Mouse (Mus musculus) kidney, postnatal 0 days (tissue): Measurements from ENCODE around the gene Prdm11. TPM values are rescaled to one million over a fixed set of nuclear protein-coding genes. Genes with fewer than 3 reads are reported as not detected.
A peak's percentile ranks its signal among the peaks of the same experiment; 100 is the strongest.

Source experiments
- ATAC-seq: fragments of 200-750 bp; cut with Nextera tagmentation; replicated peaks from 2 replicates; pipeline ENCODE4 v1.8.0; 2017; ENCODE audit warnings: low read depth, moderate number of reproducible peaks, moderate TSS enrichment, moderate library complexity; ENCODE audit not compliant: low FRiP score
- DNase-seq: peaks from one replicate; pipeline ENCODE4 v3.0.0-alpha.2; 2016; ENCODE audit warnings: low spot score
- H3K27ac ChIP-seq: fragments of 300-500 bp; sonication (generic); 2 replicates; pipeline ENCODE4 v1.5.1; 2014; ENCODE audit warnings: mild to moderate bottlenecking
- H3K27me3 ChIP-seq: fragments of 300-500 bp; sonication (generic); 2 replicates; pipeline ENCODE4 v1.6.1; 2014; ENCODE audit warnings: low read length, mixed read lengths; ENCODE audit not compliant: insufficient read depth
- H3K36me3 ChIP-seq: fragments of 300-500 bp; sonication (generic); 2 replicates; pipeline ENCODE4 v1.6.1; 2014; ENCODE audit warnings: low read length, mixed read lengths; ENCODE audit not compliant: insufficient read depth
- H3K4me1 ChIP-seq: fragments of 300-500 bp; sonication (generic); replicated peaks from 2 replicates; pipeline ENCODE4 v1.6.1; 2014; ENCODE audit warnings: antibody characterized with exemption, low read length, mixed read lengths; ENCODE audit not compliant: insufficient read depth
- H3K4me2 ChIP-seq: fragments of 300-500 bp; sonication (generic); 2 replicates; pipeline ENCODE4 v1.6.1; 2014; ENCODE audit warnings: mild to moderate bottlenecking, low read length, moderate library complexity, mixed read lengths
- H3K4me3 ChIP-seq: fragments of 300-500 bp; sonication (generic); replicated peaks from 2 replicates; pipeline ENCODE4 v1.5.1; 2014; ENCODE audit warnings: low read depth, low read length
- H3K9ac ChIP-seq: fragments of 300-500 bp; sonication (generic); 2 replicates; pipeline ENCODE4 v1.6.1; 2014; ENCODE audit warnings: low read depth, low read length
- H3K9me3 ChIP-seq: fragments of 300-500 bp; sonication (generic); replicated peaks from 2 replicates; pipeline ENCODE4 v1.6.1; 2016; ENCODE audit warnings: low read length, inconsistent platforms, mixed read lengths
- CTCF ChIP-seq: IDR thresholded peaks from 2 replicates; pipeline ENCODE4 v1.5.1; 2016; ENCODE audit warnings: antibody characterized with exemption, low read depth, mild to moderate bottlenecking, moderate library complexity
- WGBS: fragments of 180-500 bp; shearing (Covaris S2); extraction: QIAGEN DNeasy Blood & Tissue Kit; methylation state at CpG from one replicate; pipeline ENCODE4 v1.1.7; 2014; 5-methylcytosine and 5-hydroxymethylcytosine counted together
- polyA plus RNA-seq: library from polyadenylated mRNA; unstranded; fragments of >200 nt; fragmentation: Nextera tagmentation; extraction: Ambion mirVana; gene quantifications from 2 replicates; pipeline ENCODE4 v1.2.1, GENCODE M21; 2015

Prdm11 gene
- polyA plus RNA-seq = 3.7 and 4.9 TPM in 2 replicates

- Histone ChIP-seq H3K27ac (peak within 1 kb of the TSS; percentile 99), H3K4me3 (peak within 1 kb of the TSS; percentile 88), H3K4me2 (peak within 1 kb of the TSS; percentile 87), H3K9me3 (no peaks in the 10 kb centered on the region), H3K9ac (peak within 1 kb of the TSS; percentile 99), H3K27me3 (no peaks in the 10 kb centered on the region), H3K4me1 (peaks cover 24% of the 10 kb centered on the region), H3K36me3 (no peaks in the 10 kb centered on the region)
- WGBS = 1% methylated on average over 76 of the region's 90 CpGs
- ATAC-seq (peak; percentile 16; the same call in 1 of the 2 replicates), DNase-seq (peak; percentile 81)
- TF ChIP-seq CTCF = no peak
Measured at GRCm38 (mm10) chr2:93045818-93046508, at the start of gene Prdm11. Prdm11 (minus strand) TSS chr2:93046167.

- H3K4me1 ChIP-seq = no peaks in the 10 kb centered on the region; the same call in 1 of the 2 replicates
- no peaks in the 10 kb centered on the region for H3K9me3 ChIP-seq
- ATAC-seq = peak; percentile 48; the same call in 1 of the 2 replicates
- no peak overlapping the region for H3K27ac ChIP-seq
- H3K4me2 ChIP-seq = no peak overlapping the region
- no peak for TF ChIP-seq CTCF
- H3K9ac ChIP-seq = no peak overlapping the region
- H3K4me3 ChIP-seq = no peak overlapping the region
- 74% methylated on average over 2 of the region's 2 CpGs for WGBS
- H3K36me3 ChIP-seq = no peaks in the 10 kb centered on the region
- no peaks in the 10 kb centered on the region for H3K27me3 ChIP-seq
- no peak for DNase-seq
Measured at GRCm38 (mm10) chr2:93092347-93092746, 46.4 kb upstream of the Prdm11 start.

DNA sequence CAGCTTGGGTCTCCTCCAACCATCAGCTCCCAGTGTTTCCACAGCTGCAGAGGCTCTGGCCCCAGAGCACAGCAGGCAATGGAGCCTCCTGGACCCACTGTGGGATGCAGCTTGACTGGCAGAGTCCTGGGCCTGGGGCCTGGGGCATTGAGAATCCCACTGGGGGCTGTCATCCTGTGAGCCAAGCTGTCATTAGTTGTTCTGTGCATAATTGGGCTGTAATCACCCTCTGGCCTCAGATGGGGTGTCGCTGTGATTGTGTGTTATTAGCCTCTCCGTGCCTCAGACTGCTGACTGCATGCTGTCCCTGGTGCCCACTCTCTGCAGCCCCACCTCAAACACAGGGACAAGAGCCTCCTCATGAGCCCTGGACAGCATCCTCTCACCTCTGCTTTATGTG is 45.7 kb upstream of the Prdm11 start:
- DNase-seq (no peak), ATAC-seq (no peak)
- H3K4me2 ChIP-seq = no peak overlapping the region
- no peaks in the 10 kb centered on the region for H3K9me3 ChIP-seq
- no peak overlapping the region for H3K9ac ChIP-seq
- H3K27ac ChIP-seq = no peak overlapping the region
- no peaks in the 10 kb centered on the region for H3K27me3 ChIP-seq
- 44% methylated on average over 2 of the region's 2 CpGs for WGBS
- TF ChIP-seq CTCF = no peak
- H3K4me3 ChIP-seq = no peak overlapping the region
- no peaks in the 10 kb centered on the region; the same call in 1 of the 2 replicates for H3K4me1 ChIP-seq
- no peaks in the 10 kb centered on the region for H3K36me3 ChIP-seq

DNA sequence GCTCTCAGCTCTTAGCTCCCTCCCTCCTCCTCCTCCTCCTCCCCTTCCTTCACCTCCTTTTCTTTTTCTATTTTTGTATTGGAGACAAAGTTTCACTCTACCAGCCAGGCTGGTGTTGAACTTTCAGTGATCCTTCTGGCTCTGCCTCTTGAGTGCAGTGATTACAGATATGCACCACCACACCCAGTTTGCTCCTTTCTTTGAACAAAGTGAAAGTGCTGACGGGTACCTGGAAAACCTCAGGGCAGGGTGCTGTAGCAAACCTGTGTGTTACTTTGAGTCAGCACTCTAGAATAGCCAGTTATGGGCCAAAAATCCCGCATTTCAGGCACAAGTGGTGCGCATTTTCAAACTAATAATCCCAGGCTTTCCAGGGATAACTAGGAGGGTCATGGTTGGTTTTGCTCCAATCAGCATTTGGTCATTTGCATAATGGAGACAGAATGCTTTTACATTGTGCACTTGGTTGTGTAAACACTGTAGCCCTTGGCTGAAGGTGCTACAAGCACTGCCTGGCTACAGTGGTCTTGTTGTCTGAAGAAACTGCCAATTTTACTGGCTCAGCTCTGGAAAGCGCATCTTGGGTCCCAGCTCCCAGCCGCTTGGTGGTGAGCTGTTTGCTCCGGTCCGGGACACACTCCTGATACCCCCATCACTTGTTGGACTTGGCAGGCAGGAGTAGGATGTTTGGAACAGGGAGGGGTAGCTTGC is 43.6 kb upstream of the Prdm11 start:
- H3K27ac ChIP-seq = no peak overlapping the region
- TF ChIP-seq CTCF = no peak
- ATAC-seq = no peak

GRCm38 (mm10) chr2:93088006-93088405 is 42.0 kb upstream of the Prdm11 start:
- DNase-seq (peak; percentile 79), ATAC-seq (no peak)
- Histone ChIP-seq H3K9me3 (no peaks in the 10 kb centered on the region), H3K27ac (no peak overlapping the region), H3K36me3 (no peaks in the 10 kb centered on the region), H3K4me1 (no peaks in the 10 kb centered on the region; the same call in 1 of the 2 replicates), H3K4me3 (no peak overlapping the region), H3K27me3 (no peaks in the 10 kb centered on the region), H3K4me2 (no peak overlapping the region), H3K9ac (no peak overlapping the region)
- TF ChIP-seq CTCF = no peak
- WGBS = 36% methylated on average over 7 of the region's 7 CpGs

More for the DNA sequence above, 43.6 kb upstream of the Prdm11 start:
- Histone ChIP-seq H3K36me3 (no peaks in the 10 kb centered on the region), H3K9ac (no peak overlapping the region), H3K4me2 (no peak overlapping the region), H3K27me3 (no peaks in the 10 kb centered on the region), H3K9me3 (no peaks in the 10 kb centered on the region), H3K4me3 (no peak overlapping the region), H3K4me1 (no peaks in the 10 kb centered on the region; the same call in 1 of the 2 replicates)
- 62% methylated on average over 7 of the region's 7 CpGs for WGBS
- DNase-seq = no peak

- Histone ChIP-seq H3K27me3 (no peaks in the 10 kb centered on the region), H3K27ac (no peak overlapping the region), H3K9ac (no peak overlapping the region), H3K4me3 (no peak overlapping the region), H3K36me3 (no peaks in the 10 kb centered on the region), H3K9me3 (no peaks in the 10 kb centered on the region), H3K4me1 (peaks cover 5% of the 10 kb centered on the region; the same call in 1 of the 2 replicates), H3K4me2 (no peak overlapping the region)
- no peak for DNase-seq
- ATAC-seq = no peak
- 58% methylated on average over 8 of the region's 8 CpGs for WGBS
- TF ChIP-seq CTCF = no peak
Measured at GRCm38 (mm10) chr2:93085291-93086027, 39.5 kb upstream of the Prdm11 start.
